Mouse (Mus musculus) kidney, postnatal 0 days (tissue): ENCODE measurements around the gene Ano2. TPM values are rescaled to one million over a fixed set of nuclear protein-coding genes. Genes with fewer than 3 reads are reported as not detected.
A peak's percentile ranks its signal among the peaks of the same experiment; 100 is the strongest.

Experiments used
- ATAC-seq: fragments of 200-750 bp; cut with Nextera tagmentation; replicated peaks from 2 replicates; pipeline ENCODE4 v1.8.0; 2017; ENCODE audit warnings: low read depth, moderate number of reproducible peaks, moderate TSS enrichment, moderate library complexity; ENCODE audit not compliant: low FRiP score
- DNase-seq: peaks from one replicate; pipeline ENCODE4 v3.0.0-alpha.2; 2016; ENCODE audit warnings: low spot score
- H3K27ac ChIP-seq: fragments of 300-500 bp; sonication (generic); 2 replicates; pipeline ENCODE4 v1.5.1; 2014; ENCODE audit warnings: mild to moderate bottlenecking
- H3K27me3 ChIP-seq: fragments of 300-500 bp; sonication (generic); 2 replicates; pipeline ENCODE4 v1.6.1; 2014; ENCODE audit warnings: low read length, mixed read lengths; ENCODE audit not compliant: insufficient read depth
- H3K36me3 ChIP-seq: fragments of 300-500 bp; sonication (generic); 2 replicates; pipeline ENCODE4 v1.6.1; 2014; ENCODE audit warnings: low read length, mixed read lengths; ENCODE audit not compliant: insufficient read depth
- H3K4me1 ChIP-seq: fragments of 300-500 bp; sonication (generic); replicated peaks from 2 replicates; pipeline ENCODE4 v1.6.1; 2014; ENCODE audit warnings: antibody characterized with exemption, low read length, mixed read lengths; ENCODE audit not compliant: insufficient read depth
- H3K4me2 ChIP-seq: fragments of 300-500 bp; sonication (generic); 2 replicates; pipeline ENCODE4 v1.6.1; 2014; ENCODE audit warnings: mild to moderate bottlenecking, low read length, moderate library complexity, mixed read lengths
- H3K4me3 ChIP-seq: fragments of 300-500 bp; sonication (generic); replicated peaks from 2 replicates; pipeline ENCODE4 v1.5.1; 2014; ENCODE audit warnings: low read depth, low read length
- H3K9ac ChIP-seq: fragments of 300-500 bp; sonication (generic); 2 replicates; pipeline ENCODE4 v1.6.1; 2014; ENCODE audit warnings: low read depth, low read length
- H3K9me3 ChIP-seq: fragments of 300-500 bp; sonication (generic); replicated peaks from 2 replicates; pipeline ENCODE4 v1.6.1; 2016; ENCODE audit warnings: low read length, inconsistent platforms, mixed read lengths
- CTCF ChIP-seq: IDR thresholded peaks from 2 replicates; pipeline ENCODE4 v1.5.1; 2016; ENCODE audit warnings: antibody characterized with exemption, low read depth, mild to moderate bottlenecking, moderate library complexity
- WGBS: fragments of 180-500 bp; shearing (Covaris S2); extraction: QIAGEN DNeasy Blood & Tissue Kit; methylation state at CpG from one replicate; pipeline ENCODE4 v1.1.7; 2014; 5-methylcytosine and 5-hydroxymethylcytosine counted together
- polyA plus RNA-seq: library from polyadenylated mRNA; unstranded; fragments of >200 nt; fragmentation: Nextera tagmentation; extraction: Ambion mirVana; gene quantifications from 2 replicates; pipeline ENCODE4 v1.2.1, GENCODE M21; 2015

The Ano2 gene
- polyA plus RNA-seq, 1 experiment from 2014 or later: 0.33 TPM

DNA sequence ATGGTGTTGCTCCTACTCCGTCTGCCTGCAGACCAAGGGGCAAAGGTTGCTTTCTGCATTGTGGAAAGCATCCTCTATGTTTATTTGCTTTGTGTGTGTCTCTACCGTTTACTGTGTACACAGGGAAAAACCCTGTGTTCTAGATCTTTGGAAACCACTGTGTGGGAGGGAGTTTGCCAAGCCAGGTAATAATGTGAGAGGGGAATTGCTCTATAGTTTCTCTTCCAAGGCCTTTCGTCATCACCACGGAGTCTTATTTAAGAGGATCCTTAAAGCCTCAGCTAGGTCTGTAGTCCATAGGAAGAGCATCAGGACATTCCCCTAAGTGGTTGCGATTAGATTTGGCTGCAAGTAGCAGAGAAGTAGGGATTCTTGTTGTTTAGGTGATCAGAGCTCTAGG lies 32.3 kb upstream of the Ano2 start:
- Histone ChIP-seq H3K9me3 (no peaks in the 10 kb centered on the region), H3K9ac (no peak overlapping the region), H3K4me2 (no peak overlapping the region), H3K27me3 (no peaks in the 10 kb centered on the region), H3K4me1 (no peaks in the 10 kb centered on the region), H3K27ac (no peak overlapping the region), H3K36me3 (no peaks in the 10 kb centered on the region), H3K4me3 (no peak overlapping the region)
- DNase-seq (no peak), ATAC-seq (no peak)
- 81% methylated on average over 5 of the region's 5 CpGs for WGBS
- TF ChIP-seq CTCF: no peak

DNA sequence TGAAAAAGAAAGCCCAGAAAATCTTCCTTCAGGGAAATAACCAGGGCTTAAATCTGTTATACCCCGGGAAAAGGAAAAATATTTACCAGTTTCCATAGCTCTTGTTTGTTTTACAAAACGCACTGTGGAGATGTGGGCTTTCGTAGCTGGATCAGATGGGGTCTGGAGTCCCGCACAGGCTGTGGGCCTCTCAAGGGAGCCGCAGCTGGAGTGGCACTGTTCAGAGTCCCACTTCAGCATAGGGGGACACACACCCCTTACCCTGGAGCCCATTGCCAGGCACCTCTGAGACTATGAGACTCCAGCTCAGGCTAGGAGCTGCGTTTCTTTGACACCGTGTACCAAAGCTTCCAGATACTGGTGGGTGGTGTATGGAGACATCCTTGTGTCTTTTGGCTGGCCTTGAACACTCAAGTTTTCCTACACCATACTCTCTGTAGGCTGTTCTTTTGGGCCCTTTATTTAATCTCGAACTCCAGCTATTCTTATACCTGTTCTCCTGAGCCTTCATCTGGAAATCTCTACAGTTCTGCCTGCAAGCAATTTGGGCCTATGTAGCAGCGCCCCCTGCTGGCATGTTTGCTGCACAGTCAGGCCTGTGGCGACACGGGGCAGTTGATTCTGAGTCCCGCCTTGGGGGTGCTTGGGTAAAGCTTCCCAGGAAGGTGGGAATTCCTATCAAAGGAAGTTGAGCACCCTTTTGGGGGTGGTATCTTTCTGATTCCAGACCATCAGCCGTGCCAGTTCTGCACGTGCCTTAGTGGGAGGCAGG lies 28.9 kb upstream of the Ano2 start:
- no peak overlapping the region for H3K27ac ChIP-seq
- 49% methylated on average over 14 of the region's 14 CpGs for WGBS
- TF ChIP-seq CTCF: peak; percentile 86

DNA sequence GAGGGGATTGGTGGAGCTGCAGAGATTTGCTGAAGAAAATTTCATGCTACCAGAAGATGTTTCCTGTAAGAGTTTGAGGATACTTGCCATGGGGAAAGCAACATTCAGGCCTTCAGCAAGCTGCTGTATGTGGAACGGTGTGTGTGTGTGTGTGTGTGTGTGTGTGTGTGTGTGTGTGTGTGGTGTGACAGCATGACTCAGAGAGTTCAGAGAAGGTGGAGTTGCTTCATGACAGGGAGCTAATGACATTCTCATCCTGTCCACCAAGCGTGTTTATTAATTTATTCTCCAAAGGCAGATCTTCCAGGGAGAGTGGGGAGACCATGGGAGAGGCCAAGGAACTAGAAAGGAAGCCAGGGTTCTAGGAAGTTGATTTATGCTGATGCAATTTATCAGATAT lies 26.3 kb upstream of the Ano2 start:
- Histone ChIP-seq H3K4me3 (no peak overlapping the region), H3K4me1 (no peaks in the 10 kb centered on the region), H3K27ac (no peak overlapping the region), H3K4me2 (no peak overlapping the region), H3K36me3 (no peaks in the 10 kb centered on the region), H3K9me3 (no peaks in the 10 kb centered on the region), H3K9ac (no peak overlapping the region), H3K27me3 (no peaks in the 10 kb centered on the region)
- no peak for TF ChIP-seq CTCF
- WGBS: 54% methylated on average over 2 of the region's 2 CpGs
- DNase-seq: no peak
- ATAC-seq: no peak

More for the DNA sequence above, 28.9 kb upstream of the Ano2 start:
- Histone ChIP-seq H3K4me1 (no peaks in the 10 kb centered on the region), H3K27me3 (no peaks in the 10 kb centered on the region), H3K9me3 (no peaks in the 10 kb centered on the region), H3K4me2 (no peak overlapping the region), H3K4me3 (no peak overlapping the region), H3K9ac (no peak overlapping the region), H3K36me3 (no peaks in the 10 kb centered on the region)
- no peak for ATAC-seq
- DNase-seq: peak; percentile 80

DNA sequence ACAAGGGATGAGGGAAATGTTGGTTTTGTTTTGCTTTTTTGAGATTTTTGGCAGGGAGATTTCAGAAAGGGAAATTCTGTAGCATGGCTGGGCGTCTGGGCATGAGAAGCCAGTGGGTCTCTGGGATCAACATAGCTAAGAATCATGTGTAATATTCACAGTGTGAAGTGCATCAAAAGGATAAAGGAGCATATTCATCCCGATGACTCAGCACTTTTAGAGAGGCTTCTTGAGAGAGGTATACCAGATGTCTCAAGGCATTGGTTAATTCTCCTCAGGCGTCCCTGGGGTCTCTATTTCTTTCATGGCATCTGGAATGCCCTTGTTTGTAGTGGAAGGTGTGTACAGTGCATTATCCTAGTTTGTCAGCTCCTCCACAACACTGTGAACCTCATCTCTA lies 18.4 kb upstream of the Ano2 start:
- Histone ChIP-seq H3K27ac (no peak overlapping the region), H3K4me2 (no peak overlapping the region), H3K27me3 (no peaks in the 10 kb centered on the region), H3K4me3 (no peak overlapping the region), H3K36me3 (no peaks in the 10 kb centered on the region), H3K9ac (no peak overlapping the region), H3K9me3 (no peaks in the 10 kb centered on the region), H3K4me1 (no peaks in the 10 kb centered on the region)
- WGBS: 87% methylated on average over 3 of the region's 3 CpGs
- TF ChIP-seq CTCF: no peak
- ATAC-seq: no peak
- no peak for DNase-seq

DNA sequence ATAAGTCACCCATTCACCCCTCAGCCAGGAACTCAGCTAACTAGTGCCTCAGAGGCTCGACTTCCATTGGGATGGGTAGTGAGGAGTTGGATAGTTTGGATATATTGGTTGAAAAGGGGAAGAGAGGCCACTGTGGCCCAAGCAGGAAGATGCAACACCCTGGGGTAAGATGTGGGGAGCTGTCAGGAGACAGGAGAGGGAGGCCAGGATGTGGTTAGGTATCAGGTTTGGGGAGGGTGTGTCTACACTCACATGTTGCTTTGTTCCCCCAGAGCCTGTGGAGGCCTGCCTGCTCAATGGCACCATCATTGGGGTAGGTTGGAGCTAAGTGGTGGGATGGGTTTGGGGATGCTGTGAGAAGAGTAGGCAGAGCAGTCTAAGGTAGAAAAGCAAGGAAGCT lies 11.7 kb upstream of the Ano2 start:
- no peak overlapping the region for H3K9ac ChIP-seq
- DNase-seq (no peak), ATAC-seq (no peak)
- no peak for TF ChIP-seq CTCF
- no peaks in the 10 kb centered on the region for H3K27me3 ChIP-seq
- no peak overlapping the region for H3K4me2 ChIP-seq
- no peaks in the 10 kb centered on the region for H3K9me3 ChIP-seq
- no peaks in the 10 kb centered on the region for H3K4me1 ChIP-seq
- H3K36me3 ChIP-seq: no peaks in the 10 kb centered on the region
- no peak overlapping the region for H3K4me3 ChIP-seq
- 88% methylated on average over 1 of the region's 1 CpGs for WGBS
- H3K27ac ChIP-seq: no peak overlapping the region

DNA sequence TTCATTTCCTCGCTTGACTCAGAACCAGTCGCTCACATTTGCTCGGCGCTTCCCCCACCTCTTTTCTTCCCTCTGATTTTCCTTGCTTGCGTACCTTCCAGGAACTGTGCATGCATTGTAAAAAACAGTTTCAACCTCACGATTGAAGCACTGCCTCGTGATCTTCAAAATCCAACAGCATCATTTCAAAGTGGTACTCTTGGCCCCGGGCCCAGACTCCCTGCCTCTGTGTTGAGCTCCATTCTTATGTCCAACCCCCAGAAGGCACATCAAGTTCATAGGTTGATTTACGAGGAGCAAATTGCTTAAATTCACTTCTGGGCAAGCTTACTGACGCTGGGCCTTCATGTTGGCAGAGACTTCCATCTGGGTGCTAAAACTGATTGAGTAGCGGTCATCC lies 9.6 kb upstream of the Ano2 start:
- DNase-seq: peak; percentile 38
- no peak overlapping the region for H3K4me3 ChIP-seq
- no peaks in the 10 kb centered on the region for H3K4me1 ChIP-seq
- no peaks in the 10 kb centered on the region for H3K27me3 ChIP-seq
- no peak for ATAC-seq
- no peak overlapping the region for H3K4me2 ChIP-seq
- H3K27ac ChIP-seq: no peak overlapping the region
- H3K9me3 ChIP-seq: no peaks in the 10 kb centered on the region
- no peaks in the 10 kb centered on the region for H3K36me3 ChIP-seq
- no peak overlapping the region for H3K9ac ChIP-seq
- TF ChIP-seq CTCF: no peak
- WGBS: 32% methylated on average over 11 of the region's 11 CpGs

DNA sequence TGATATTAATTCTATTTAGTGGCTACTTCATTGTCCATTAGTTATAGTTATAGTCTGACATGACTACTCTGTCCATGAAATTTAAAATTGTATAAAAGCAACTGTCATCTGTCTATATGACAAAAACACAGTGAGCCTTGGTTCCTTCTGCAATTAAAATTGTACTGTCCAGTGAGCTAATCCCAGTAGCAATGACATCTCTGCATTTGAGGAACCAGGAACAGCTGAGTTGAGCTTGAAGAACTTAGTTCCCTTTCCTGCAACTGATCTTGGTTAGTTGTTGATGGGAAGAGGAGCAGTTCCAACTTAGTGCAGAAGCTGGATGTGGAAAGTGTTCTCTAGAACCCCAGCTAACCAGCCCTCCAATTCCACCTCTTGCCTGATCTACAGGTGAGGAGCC lies 4.8 kb upstream of the Ano2 start:
- H3K9me3 ChIP-seq: no peaks in the 10 kb centered on the region
- ATAC-seq (no peak), DNase-seq (no peak)
- no peak overlapping the region for H3K4me3 ChIP-seq
- H3K4me2 ChIP-seq: no peak overlapping the region
- TF ChIP-seq CTCF: no peak
- H3K4me1 ChIP-seq: 0 out of 2 replicates have a peak, but pooled peaks cover 4% of the 10 kb centered on the region
- no peak overlapping the region for H3K9ac ChIP-seq
- no peak overlapping the region for H3K27ac ChIP-seq
- no peaks in the 10 kb centered on the region for H3K27me3 ChIP-seq
- no peaks in the 10 kb centered on the region for H3K36me3 ChIP-seq
